Mouse (Mus musculus) myocyte (in vitro differentiated cells): ENCODE measurements around the gene Dnajb12.

Source experiments
- CEBPB ChIP-seq: IDR thresholded peaks from 2 replicates; pipeline ENCODE4 v1.6.1; 2011; ENCODE audit warnings: mild to moderate bottlenecking, moderate library complexity; ENCODE audit not compliant: poor library complexity, insufficient read depth, severe bottlenecking
- E2F4 ChIP-seq: IDR thresholded peaks from one replicate; pipeline ENCODE4 v1.6.1; 2011; ENCODE audit warnings: mild to moderate bottlenecking, control low read depth, moderate library complexity; ENCODE audit not compliant: insufficient read depth
- MAX ChIP-seq: IDR thresholded peaks from one replicate; pipeline ENCODE4 v1.6.1; 2011; ENCODE audit warnings: low read depth, mild to moderate bottlenecking, control low read depth
- MYOD1 ChIP-seq, 3 experiments: IDR thresholded peaks; one replicate each; pipeline ENCODE4 v1.6.1; 2011; ENCODE audit warnings: control low read depth in 2 of 3, low read depth in 2 of 3, mild to moderate bottlenecking in 2 of 3, moderate library complexity in 1 of 3; ENCODE audit not compliant: insufficient read length in 2 of 3, control insufficient read depth in 1 of 3
- MYOG ChIP-seq, 3 experiments: IDR thresholded peaks; one replicate each; pipeline ENCODE4 v1.6.1; 2011; ENCODE audit warnings: control low read depth in 2 of 3, low read depth in 2 of 3, mild to moderate bottlenecking in 2 of 3; ENCODE audit not compliant: insufficient read length in 2 of 3, control insufficient read depth in 1 of 3, insufficient read depth in 1 of 3
- POLR2A ChIP-seq: IDR thresholded peaks from one replicate; pipeline ENCODE4 v1.6.1; 2011; ENCODE audit warnings: low read depth, mild to moderate bottlenecking, control low read depth, moderate library complexity; ENCODE audit not compliant: insufficient read length
- REST ChIP-seq: IDR thresholded peaks from one replicate; pipeline ENCODE4 v1.6.1; 2011; ENCODE audit warnings: mild to moderate bottlenecking, control low read depth, moderate library complexity; ENCODE audit not compliant: insufficient read depth, insufficient read length
- USF1 ChIP-seq: IDR thresholded peaks from one replicate; pipeline ENCODE4 v1.6.1; 2011; ENCODE audit warnings: low read depth, mild to moderate bottlenecking, control low read depth, moderate library complexity

GRCm38 (mm10) chr10:59942281-59942846 lies 63.0 kb downstream of the Dnajb12 start:
- no peak for TF ChIP-seq REST
- TF ChIP-seq POLR2A: no peak
- no peak for TF ChIP-seq USF1
- peak in 2 of 3 experiments; percentile 18 to 37 for TF ChIP-seq MYOD1 (IDR thresholded peaks at IDR 0.05; ENCODE audit: control insufficient read depth in 1 of 3, insufficient read length in 2 of 3, low read depth in 2 of 3)
- TF ChIP-seq CEBPB: no peak
- TF ChIP-seq MAX: no peak
- no peak for TF ChIP-seq E2F4
- peak in 1 of 3 experiments; percentile 17 for TF ChIP-seq MYOG (IDR thresholded peaks at IDR 0.05; ENCODE audit: control insufficient read depth in 1 of 3, insufficient read depth in 1 of 3, insufficient read length in 2 of 3, low read depth in 2 of 3)
